Mouse (Mus musculus) hindbrain, embryonic 14.5 days (tissue): Measurements from ENCODE around the gene Lipe. TPM values are rescaled to one million over a fixed set of nuclear protein-coding genes. Genes with fewer than 3 reads are reported as not detected.
"Not testable (repeated sequence)": the region's sequence is repeated elsewhere in the genome, so short reads cannot be mapped to it uniquely, and the experiment has no call there.

ENCODE experiments used
- ATAC-seq: fragments of 200-750 bp; cut with Nextera tagmentation; 2 replicates; pipeline ENCODE4 v1.8.0; 2017; ENCODE audit warnings: moderate number of reproducible peaks, mild to moderate bottlenecking, moderate TSS enrichment, moderate library complexity; ENCODE audit not compliant: low FRiP score
- DNase-seq: peaks from one replicate; pipeline ENCODE4 v3.0.0-alpha.2; 2015; ENCODE audit warnings: low spot score
- H3K27ac ChIP-seq: fragments of 300-500 bp; sonication (generic); 2 replicates; pipeline ENCODE4 v1.5.1; 2014; ENCODE audit warnings: mild to moderate bottlenecking, moderate library complexity
- H3K27me3 ChIP-seq: fragments of 300-500 bp; sonication (generic); 2 replicates; pipeline ENCODE4 v1.6.1; 2014; ENCODE audit warnings: mild to moderate bottlenecking, low read length, mixed read lengths; ENCODE audit not compliant: control insufficient read depth, insufficient read depth
- H3K36me3 ChIP-seq: fragments of 300-500 bp; sonication (generic); replicated peaks from 2 replicates; pipeline ENCODE4 v1.6.1; 2014; ENCODE audit not compliant: control insufficient read depth, insufficient read depth
- H3K4me1 ChIP-seq: fragments of 300-500 bp; sonication (generic); replicated peaks from 2 replicates; pipeline ENCODE4 v1.6.1; 2014; ENCODE audit warnings: antibody characterized with exemption, low read length, mixed read lengths; ENCODE audit not compliant: control insufficient read depth, insufficient read depth
- H3K4me2 ChIP-seq: fragments of 300-500 bp; sonication (generic); replicated peaks from 2 replicates; pipeline ENCODE4 v1.6.1; 2014; ENCODE audit warnings: mild to moderate bottlenecking, moderate library complexity
- H3K4me3 ChIP-seq: fragments of 300-500 bp; sonication (generic); replicated peaks from 2 replicates; pipeline ENCODE4 v1.5.1; 2014; ENCODE audit warnings: mild to moderate bottlenecking, low read length
- H3K9ac ChIP-seq: fragments of 300-500 bp; sonication (generic); 2 replicates; pipeline ENCODE4 v1.6.1; 2014
- H3K9me3 ChIP-seq: fragments of 300-500 bp; sonication (generic); 2 replicates; pipeline ENCODE4 v1.6.1; 2016; ENCODE audit warnings: low read length; ENCODE audit not compliant: control insufficient read depth
- WGBS: fragments of 180-500 bp; shearing (Covaris S2); extraction: QIAGEN DNeasy Blood & Tissue Kit; methylation state at CpG from one replicate; pipeline ENCODE4 v1.1.7; 2014; 5-methylcytosine and 5-hydroxymethylcytosine counted together
- polyA plus RNA-seq: library from polyadenylated mRNA; unstranded; fragments of >200 nt; fragmentation: Nextera tagmentation; extraction: Ambion mirVana; gene quantifications from 2 replicates; pipeline ENCODE4 v1.2.1, GENCODE M21; 2014

Lipe gene
- polyA plus RNA-seq, 1 experiment from 2014 or later, result 5.7 TPM

DNA sequence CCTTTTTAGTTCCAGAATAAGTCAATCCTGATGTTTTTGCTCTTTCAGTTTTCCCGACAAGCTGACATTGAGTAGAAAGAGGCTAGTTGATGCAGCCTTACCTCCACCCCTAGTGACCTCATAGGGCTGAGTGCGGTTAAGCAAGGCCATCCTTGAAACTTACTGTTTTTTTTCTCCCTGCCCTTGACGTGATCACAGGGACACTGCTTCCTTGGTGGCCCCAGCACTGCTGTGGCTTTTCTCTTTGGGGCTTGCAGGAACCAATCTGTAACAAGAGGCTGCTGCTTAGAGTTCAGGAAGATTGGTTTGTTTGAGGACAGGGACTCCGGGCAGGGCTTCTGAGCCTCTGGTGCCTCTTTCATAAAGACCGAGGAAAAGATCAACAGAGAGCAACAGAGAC lies 3.5 kb upstream of the Lipe start:
- DNase-seq (no peak), ATAC-seq (no peak)
- WGBS, result 36% methylated on average over 5 of the region's 5 CpGs
- H3K9me3 ChIP-seq, result no peaks in the 10 kb centered on the region
- no peak overlapping the region for H3K9ac ChIP-seq
- no peak overlapping the region for H3K4me3 ChIP-seq
- H3K27ac ChIP-seq, result no peak overlapping the region
- no peaks in the 10 kb centered on the region for H3K4me1 ChIP-seq
- H3K4me2 ChIP-seq, result no peak overlapping the region
- no peaks in the 10 kb centered on the region for H3K27me3 ChIP-seq
- H3K36me3 ChIP-seq, result no peaks in the 10 kb centered on the region

DNA sequence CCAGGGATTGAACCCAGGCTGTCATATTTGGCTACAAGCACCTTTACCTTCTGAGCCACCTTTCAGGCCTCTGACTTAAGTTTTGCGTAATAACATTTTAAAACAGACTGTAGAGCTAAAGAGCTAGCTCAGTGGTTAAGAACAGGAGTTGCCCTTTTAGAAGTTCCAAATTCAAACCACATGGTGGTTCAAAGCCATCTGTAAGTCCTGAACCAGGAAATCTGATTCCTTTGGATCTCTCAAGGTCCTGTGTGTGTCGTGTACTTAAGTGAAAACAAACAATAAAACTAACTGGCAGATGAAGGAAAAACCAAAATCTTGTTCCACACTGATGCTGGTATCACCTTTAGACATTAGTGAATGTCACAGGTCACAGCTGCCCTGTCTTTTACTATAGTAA lies 3.0 kb upstream of the Lipe start:
- no peaks in the 10 kb centered on the region for H3K9me3 ChIP-seq
- WGBS, result 66% methylated on average over 2 of the region's 2 CpGs
- H3K9ac ChIP-seq, result no peak overlapping the region
- ATAC-seq, result no peak
- no peak for DNase-seq
- H3K27me3 ChIP-seq, result no peaks in the 10 kb centered on the region
- H3K36me3 ChIP-seq, result no peaks in the 10 kb centered on the region
- H3K4me1 ChIP-seq, result no peaks in the 10 kb centered on the region
- no peak overlapping the region for H3K27ac ChIP-seq
- H3K4me3 ChIP-seq, result no peak overlapping the region
- no peak overlapping the region for H3K4me2 ChIP-seq

DNA sequence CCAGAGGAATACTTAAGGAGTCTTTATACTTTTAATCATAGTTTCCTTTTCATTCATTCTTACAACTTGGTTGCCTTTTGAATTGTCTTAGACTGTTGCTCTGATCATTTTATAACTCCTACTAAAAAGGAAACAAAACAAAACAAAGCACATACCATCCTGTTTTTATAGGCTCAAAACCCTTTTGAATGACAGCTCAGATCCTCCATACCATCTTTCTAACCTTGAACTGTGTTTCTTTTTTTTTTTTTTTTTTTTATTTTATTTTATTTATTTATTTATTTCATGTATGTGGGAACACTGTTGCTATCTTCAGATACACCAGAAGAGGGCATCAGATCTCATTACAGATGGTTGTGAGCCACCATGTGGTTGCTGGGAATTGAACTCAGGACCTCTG lies 518 bp upstream of the Lipe start:
- not testable (repeated sequence) for H3K9me3 ChIP-seq, ATAC-seq, H3K36me3 ChIP-seq, DNase-seq, H3K27me3 ChIP-seq, H3K27ac ChIP-seq, H3K4me1 ChIP-seq, H3K4me2 ChIP-seq, H3K4me3 ChIP-seq, H3K9ac ChIP-seq

DNA sequence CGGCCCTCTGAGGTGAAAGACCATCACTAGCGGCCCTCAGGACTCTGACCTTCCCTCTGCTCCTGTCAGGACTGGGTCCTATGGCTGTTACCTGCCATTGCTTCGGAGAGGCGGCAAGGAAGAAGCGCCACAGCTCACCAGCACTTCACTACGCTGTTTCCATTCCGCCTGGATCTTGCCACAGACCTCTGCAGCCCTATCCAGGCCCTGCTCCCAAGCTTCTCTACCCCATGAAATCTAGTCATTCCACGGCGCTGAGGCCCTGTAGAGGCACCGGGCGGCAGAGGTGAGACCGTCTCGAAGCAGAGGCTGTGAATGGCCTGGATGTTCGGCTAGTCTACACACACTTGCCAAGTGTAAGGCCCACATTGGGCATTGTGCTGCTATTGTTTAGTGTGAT lies 1.9 kb downstream of the Lipe start:
- WGBS, result 88% methylated on average over 14 of the region's 14 CpGs
- Histone ChIP-seq H3K9ac (0 out of 2 replicates have a peak overlapping the region, but pooled peaks have one; percentile 5), H3K27ac (0 out of 2 replicates have a peak overlapping the region, but pooled peaks have one; percentile 7), H3K27me3 (no peaks in the 10 kb centered on the region), H3K4me3 (peak overlapping the region; percentile 66), H3K9me3 (no peaks in the 10 kb centered on the region), H3K4me2 (peak overlapping the region; percentile 59), H3K4me1 (peaks cover 21% of the 10 kb centered on the region), H3K36me3 (no peaks in the 10 kb centered on the region)
- DNase-seq (no peak), ATAC-seq (no peak; the same call in 1 of the 2 replicates)

DNA sequence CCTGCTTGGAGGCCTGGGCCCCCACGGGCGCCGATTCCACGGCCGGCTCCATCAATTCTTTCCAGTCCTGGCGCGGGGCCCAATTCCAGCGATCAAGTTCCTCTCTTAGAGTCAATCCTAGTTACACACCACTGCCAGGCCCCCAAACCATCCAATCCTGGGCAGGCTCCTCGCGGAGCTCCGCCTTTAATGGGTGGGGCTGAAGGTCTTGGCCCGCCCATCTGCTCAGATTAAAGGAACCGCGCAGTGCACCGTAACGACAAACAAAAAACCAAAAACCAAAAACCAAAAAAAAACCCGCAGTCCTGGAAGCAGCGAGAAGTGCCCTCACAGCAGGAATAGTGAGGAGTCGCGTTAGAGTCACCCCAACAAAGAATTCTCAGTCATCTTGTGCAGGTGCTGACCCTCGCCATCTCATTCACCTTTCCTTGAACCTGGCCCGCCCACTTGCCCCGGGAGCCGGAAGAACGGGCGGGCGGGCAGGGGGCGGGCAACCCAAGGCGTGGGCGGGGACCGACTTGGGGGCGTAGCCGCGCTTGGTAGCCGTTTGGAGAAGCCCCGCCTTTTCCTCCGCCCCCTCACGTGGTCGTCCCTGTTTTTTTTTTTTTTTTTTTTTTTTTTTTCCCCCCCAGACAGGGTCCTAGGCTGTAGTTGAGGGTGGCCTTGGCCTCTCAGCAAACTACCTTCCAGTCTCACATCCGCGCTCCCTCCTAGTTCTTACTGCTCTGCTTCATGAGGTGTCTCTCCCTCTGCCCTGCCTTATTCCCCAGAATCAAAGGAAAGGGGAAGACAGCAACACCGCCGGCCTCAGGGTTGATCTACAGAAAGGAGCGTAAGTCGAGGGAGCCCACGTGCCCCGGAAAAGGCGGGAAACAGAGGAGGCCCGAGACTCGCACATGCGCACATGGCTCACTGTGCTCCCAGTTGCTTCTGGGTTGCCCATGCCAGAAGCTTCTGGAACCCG lies 2.7 kb downstream of the Lipe start:
- Histone ChIP-seq H3K4me3 (peak overlapping the region; percentile 66), H3K27me3 (no peaks in the 10 kb centered on the region), H3K36me3 (no peaks in the 10 kb centered on the region), H3K27ac (peak overlapping the region; percentile 66), H3K4me2 (peak overlapping the region; percentile 59), H3K9me3 (no peaks in the 10 kb centered on the region), H3K4me1 (peaks cover 27% of the 10 kb centered on the region), H3K9ac (peak overlapping the region; percentile 70)
- WGBS, result 5% methylated on average over 52 of the region's 52 CpGs
- ATAC-seq (peak; percentile 97), DNase-seq (peak; percentile 90)

DNA sequence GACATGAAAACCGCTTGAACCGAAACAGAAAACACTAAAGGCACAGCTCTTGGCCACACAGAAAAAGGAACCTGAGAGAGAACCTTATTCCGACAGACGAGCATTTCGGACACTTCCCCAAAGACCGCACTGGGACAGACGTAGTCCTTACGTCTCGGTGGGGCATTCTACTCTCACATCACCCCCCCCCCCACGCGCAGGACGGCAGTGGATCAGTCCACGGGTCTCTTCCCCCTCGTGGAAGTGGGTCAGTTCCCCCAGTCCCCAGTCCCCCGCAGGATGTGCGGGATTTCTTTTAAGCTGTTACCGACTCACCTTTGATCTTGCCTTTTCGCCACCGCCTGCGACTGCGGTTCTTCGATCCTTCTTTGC lies 3.3 kb downstream of the Lipe start:
- peak overlapping the region; percentile 59 for H3K4me2 ChIP-seq
- peak; percentile 32 for DNase-seq
- peak overlapping the region; percentile 66 for H3K4me3 ChIP-seq
- peak overlapping the region; percentile 70 for H3K9ac ChIP-seq
- no peaks in the 10 kb centered on the region for H3K9me3 ChIP-seq
- H3K4me1 ChIP-seq, result peaks cover 27% of the 10 kb centered on the region
- WGBS, result under 1% methylated on average over 22 of the region's 22 CpGs
- H3K27me3 ChIP-seq, result no peaks in the 10 kb centered on the region
- ATAC-seq, result peak; percentile 64
- H3K27ac ChIP-seq, result peak overlapping the region; percentile 66
- no peaks in the 10 kb centered on the region for H3K36me3 ChIP-seq

DNA sequence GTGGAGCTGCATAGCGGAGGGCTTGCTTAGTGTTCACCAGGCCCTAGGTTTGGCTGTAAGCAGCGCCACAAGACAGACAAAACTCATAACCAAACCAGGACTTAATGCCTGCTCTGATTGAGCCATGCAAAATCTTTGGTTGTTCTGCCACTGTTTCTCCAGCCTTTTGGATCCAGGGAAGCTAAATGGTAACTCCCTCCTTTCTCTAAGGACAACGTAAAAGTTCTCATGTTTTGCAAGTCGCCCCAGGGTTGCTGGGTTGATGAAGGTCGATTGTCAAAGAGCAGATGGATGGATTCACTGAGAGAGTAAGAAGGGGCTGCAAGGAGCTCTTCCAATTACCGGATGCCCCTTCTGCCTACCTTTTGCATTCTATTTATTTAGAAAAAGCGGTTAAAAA lies 3.8 kb downstream of the Lipe start:
- DNase-seq, result peak; percentile 27
- H3K27ac ChIP-seq, result peak overlapping the region; percentile 66; the same call in 1 of the 2 replicates
- peak overlapping the region; percentile 59 for H3K4me2 ChIP-seq
- H3K4me3 ChIP-seq, result peak overlapping the region; percentile 66
- H3K27me3 ChIP-seq, result no peaks in the 10 kb centered on the region
- ATAC-seq, result no peak
- peak overlapping the region; percentile 70 for H3K9ac ChIP-seq
- H3K4me1 ChIP-seq, result peaks cover 27% of the 10 kb centered on the region
- 17% methylated on average over 7 of the region's 7 CpGs for WGBS
- no peaks in the 10 kb centered on the region for H3K36me3 ChIP-seq
- H3K9me3 ChIP-seq, result no peaks in the 10 kb centered on the region

DNA sequence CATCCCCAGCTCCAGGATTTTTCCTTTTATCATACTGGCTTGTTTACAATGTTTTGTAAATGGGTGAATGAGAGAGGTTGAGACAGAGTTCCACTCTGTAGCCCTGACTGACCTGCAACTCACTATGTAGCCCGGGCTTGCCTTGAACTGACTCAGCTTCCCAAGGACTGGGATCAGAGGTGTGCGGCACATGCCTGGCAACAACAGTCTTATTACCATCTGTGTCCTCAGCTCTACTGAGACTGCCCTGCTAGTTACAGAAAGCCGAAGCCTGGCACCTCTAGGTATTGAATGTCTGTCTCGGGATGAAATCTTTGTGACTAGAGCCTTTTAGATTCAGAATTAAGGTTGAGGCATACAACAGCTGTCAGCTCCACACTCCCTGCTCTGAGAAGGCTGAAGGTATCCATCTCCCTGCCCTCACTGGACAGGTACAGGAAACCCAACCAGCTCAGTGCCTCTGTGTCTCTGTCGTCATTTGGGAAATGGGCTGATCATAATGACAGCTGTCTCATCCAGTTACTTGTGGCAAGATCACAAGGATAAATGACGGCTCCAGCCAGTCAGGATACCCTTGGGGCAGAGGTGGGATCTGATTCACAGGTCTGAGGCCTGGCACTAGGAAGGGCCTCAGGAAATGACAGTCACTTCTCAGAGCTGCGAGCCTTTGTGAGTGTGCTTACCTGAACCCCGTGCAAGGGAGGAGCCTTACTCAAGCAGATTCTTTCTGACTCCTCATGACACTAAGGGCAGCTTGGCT lies 4.9 kb downstream of the Lipe start:
- no peak for DNase-seq
- no peak overlapping the region for H3K27ac ChIP-seq
- no peaks in the 10 kb centered on the region for H3K27me3 ChIP-seq
- ATAC-seq, result no peak
- H3K4me3 ChIP-seq, result peak overlapping the region; percentile 66; the same call in 1 of the 2 replicates
- peak overlapping the region; percentile 70; the same call in 1 of the 2 replicates for H3K9ac ChIP-seq
- no peaks in the 10 kb centered on the region; the same call in 1 of the 2 replicates for H3K36me3 ChIP-seq
- peaks cover 27% of the 10 kb centered on the region for H3K4me1 ChIP-seq
- H3K4me2 ChIP-seq, result peak overlapping the region; percentile 59
- 73% methylated on average over 8 of the region's 8 CpGs for WGBS
- no peaks in the 10 kb centered on the region for H3K9me3 ChIP-seq

DNA sequence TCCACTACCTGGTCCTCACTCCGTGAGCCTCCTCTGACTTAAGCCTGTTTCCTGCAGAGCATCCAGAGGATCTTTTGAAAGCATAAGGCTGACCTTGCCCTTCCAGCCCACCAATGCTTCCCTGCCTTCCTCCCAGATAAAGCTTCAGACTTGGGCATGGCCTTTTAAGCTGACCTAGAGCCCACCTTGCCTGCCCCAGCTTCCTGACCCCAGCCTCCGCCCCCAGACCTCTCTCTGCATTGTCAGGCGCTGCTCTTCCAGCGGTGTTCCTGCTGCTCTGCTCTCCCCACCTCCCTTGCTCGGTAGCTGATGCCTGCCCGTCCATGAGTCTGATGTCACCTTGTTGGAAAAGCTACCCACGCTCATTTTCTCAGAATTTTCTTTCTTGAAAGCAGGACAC lies 5.7 kb downstream of the Lipe start:
- 40% methylated on average over 7 of the region's 7 CpGs for WGBS
- Histone ChIP-seq H3K27ac (no peak overlapping the region), H3K9ac (no peak overlapping the region), H3K9me3 (no peaks in the 10 kb centered on the region), H3K27me3 (no peaks in the 10 kb centered on the region), H3K4me3 (no peak overlapping the region), H3K4me1 (peaks cover 27% of the 10 kb centered on the region), H3K4me2 (peak overlapping the region; percentile 59; the same call in 1 of the 2 replicates), H3K36me3 (peaks cover 6% of the 10 kb centered on the region)
- DNase-seq (no peak), ATAC-seq (no peak)
